Mouse (Mus musculus) kidney, postnatal 14 days (tissue): Measurements from ENCODE around the gene C2cd5.
A peak's percentile ranks its signal among the peaks of the same experiment; 100 is the strongest.

Experiments
- DNase-seq: peaks from one replicate; pipeline ENCODE4 v3.0.0; 2022; ENCODE audit warnings: mixed read lengths

The C2cd5 gene

DNA sequence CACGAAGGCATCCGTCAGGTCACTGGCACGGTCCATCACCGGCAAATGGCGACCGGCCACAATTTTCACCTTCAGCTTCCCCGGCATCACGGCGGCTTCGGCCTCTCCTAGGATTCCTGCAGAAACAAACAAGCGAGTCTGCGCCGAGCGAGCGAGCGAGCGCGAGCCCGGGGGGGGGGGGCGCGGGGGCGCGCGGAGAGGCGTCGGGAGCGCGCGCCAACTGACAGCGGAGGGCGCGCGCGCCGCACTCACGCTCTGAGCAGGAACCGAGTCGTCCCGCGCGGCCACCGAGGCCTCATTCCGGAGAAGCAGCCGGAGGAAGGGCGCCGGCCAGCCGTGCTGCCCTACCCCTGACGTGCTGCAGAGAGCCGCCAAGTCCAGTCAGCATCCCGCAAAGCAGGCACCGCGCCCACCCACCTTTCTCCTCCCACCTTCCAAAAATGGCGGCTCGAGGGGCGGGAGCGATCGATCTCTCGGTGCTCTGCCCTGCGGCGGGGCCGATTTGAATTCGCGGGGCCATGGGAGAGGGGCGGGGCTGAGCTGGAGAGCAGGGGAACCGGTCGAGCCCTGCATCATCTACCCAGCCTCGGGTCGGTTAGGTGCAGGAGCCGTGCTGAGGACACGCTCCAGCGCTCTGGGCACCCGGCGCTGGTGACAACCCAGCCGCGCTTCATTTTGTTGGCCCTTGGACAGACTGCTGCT is at the start of gene C2cd5:
Gene C2cd5 (minus strand): TSS at position 461 of the 702 bp plus-strand sequence.
- DNase-seq, result peak; percentile 98

- peak; percentile 48 for DNase-seq
These were observed 48.9 kb upstream of the C2cd5 start for GRCm38 (mm10) chr6:143148868-143149267.

DNA sequence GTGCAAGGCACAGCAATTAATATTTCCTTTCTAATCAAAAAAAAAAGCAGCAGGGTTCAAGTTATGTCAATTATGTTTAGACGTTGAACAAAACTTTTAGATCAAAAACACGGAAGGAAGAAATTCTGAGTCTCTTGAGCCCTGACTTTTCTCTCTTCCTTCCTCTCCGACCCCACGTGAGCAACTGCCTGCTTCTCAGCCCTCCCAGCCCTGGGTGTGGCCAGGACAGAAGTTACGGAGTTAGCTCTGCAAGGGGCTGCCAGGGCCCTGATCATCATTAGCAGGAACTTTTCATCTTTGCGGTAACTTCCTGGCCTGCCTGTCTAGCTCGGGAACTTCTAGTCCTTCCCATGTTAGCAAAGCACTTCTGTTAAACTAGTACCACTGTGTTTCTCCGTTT is 46.8 kb upstream of the C2cd5 start:
- peak; percentile 62 for DNase-seq

GRCm38 (mm10) chr6:143145051-143145450 is 45.1 kb upstream of the C2cd5 start:
- DNase-seq, result peak; percentile 64

DNA sequence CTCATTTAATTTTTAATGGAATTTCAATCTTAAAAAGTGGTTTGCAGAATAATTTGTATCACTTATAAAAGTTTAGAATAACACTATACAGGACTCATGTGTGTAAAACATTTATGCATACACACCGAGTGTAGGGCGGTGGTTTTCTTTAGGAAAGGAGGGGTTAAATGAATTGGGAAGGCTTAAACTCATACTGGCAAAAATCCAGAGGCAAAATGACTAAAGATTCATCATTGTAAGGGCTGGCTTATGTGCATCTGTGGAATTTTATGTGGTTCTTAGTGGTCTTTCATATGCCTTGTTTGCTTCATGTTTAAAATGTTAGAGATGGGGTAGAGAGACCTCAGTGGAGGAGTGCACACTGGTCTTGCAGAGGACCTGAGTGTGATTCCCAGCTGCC is 44.6 kb upstream of the C2cd5 start:
- DNase-seq, result no peak

DNA sequence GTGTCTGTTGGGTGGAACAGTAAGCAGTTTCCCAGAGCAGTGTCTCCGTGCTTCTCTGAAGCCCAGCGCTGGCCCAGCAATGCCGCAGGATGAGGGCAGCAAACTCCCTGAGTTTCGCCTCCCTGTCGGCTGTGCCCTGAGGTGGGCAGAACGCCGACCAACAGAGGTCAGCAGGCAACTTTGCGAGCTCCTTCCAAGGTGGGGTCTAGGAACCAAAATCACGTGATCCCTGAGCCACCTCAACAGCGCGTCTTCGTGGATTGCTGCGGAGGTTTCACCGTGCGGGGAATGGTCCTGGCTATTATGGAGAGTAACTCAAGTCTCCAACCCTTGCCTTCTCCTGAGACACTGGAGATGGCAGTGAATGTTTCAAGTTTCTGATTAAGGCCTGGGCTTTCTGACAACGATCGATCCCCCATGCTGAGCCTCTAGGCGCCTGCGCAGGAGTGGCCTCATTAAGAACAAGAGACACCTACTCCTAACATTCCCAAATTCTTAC is 43.9 kb upstream of the C2cd5 start:
- DNase-seq, result no peak

GRCm38 (mm10) chr6:143143321-143143720 is 43.4 kb upstream of the C2cd5 start:
- DNase-seq, result no peak

DNA sequence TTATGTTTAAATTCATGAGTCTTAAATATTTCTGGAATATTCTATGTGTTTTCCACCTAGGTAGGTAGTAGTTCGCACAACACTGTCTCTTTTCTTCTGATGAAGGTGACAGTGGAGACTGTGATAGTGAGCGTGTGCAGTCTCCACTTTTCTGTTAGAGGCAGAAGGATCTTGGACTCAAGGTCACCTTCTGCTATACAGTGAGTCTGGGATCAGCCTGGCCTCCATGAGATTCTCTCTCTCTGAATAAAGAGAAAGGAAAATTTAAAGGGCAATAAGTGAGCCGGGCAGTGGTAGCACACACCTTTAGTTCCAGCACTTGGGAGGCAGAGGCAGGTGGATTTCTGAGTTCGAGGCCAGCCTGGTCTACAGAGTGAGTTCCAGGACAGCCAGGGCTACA is 42.9 kb upstream of the C2cd5 start:
- DNase-seq, result no peak

- DNase-seq, result peak; percentile 67
These were observed 42.0 kb upstream of the C2cd5 start for GRCm38 (mm10) chr6:143141624-143142592.

DNA sequence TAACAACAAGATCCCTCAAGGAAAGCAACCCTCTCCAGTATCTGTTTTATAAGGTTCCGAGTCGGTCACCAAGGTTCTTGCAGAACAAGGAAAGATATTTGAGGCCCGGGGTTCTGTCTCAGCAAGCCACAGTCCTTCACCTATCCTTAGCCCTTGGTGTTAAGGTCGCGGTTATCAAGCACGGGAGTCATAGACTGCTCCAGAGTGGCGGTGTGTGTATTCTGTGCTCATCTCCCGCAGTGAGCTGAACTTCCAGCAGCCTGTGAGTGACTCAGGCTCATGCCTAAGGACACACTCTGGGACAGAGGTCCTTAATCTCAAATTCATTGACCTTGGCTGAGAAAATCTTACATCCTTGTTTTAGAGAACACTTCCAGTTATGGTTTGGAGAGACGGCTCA is 40.9 kb upstream of the C2cd5 start:
- no peak for DNase-seq

DNA sequence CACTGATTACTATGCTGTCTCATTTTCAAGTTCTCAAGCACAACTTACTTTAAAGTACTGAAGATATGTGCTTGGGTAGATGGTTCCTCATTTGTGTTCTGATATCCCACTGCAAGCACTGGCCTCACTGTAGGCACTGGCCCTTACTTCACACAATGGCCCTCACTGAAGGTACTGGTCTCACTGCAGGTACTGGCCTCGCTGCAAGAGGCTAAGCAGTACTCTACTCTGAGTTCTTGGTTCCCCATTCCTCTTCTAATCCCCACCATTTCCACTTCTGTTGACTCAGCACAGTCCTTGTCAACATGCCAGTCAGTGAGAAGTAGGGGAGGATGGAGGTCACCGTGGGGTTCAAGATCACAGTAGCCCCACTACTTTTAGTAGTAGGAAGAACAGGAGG is 39.5 kb upstream of the C2cd5 start:
- DNase-seq, result no peak

- DNase-seq, result no peak
These were observed 37.4 kb upstream of the C2cd5 start for GRCm38 (mm10) chr6:143137341-143137740.

DNA sequence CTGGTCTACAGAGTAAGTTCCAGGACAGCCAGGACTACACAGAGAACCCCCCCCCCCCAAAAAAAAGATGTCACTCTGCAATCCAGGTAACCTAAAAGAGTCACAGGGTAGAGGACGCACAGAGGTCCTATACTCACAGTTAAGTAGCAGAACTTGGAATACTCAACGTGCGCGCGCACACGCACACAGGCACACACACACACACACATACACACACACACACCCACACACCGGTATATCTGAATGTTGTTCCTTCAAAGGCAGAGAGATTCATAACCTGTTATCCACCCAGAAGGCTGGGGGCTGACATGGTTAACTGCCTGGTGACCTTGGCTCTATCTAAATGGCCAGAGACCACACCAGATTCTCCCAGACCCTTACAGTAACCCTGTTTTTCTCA is 36.7 kb upstream of the C2cd5 start:
- no peak for DNase-seq

GRCm38 (mm10) chr6:143135097-143135496 is 35.2 kb upstream of the C2cd5 start:
- no peak for DNase-seq

GRCm38 (mm10) chr6:143133150-143133549 is 33.2 kb upstream of the C2cd5 start:
- DNase-seq, result no peak

DNA sequence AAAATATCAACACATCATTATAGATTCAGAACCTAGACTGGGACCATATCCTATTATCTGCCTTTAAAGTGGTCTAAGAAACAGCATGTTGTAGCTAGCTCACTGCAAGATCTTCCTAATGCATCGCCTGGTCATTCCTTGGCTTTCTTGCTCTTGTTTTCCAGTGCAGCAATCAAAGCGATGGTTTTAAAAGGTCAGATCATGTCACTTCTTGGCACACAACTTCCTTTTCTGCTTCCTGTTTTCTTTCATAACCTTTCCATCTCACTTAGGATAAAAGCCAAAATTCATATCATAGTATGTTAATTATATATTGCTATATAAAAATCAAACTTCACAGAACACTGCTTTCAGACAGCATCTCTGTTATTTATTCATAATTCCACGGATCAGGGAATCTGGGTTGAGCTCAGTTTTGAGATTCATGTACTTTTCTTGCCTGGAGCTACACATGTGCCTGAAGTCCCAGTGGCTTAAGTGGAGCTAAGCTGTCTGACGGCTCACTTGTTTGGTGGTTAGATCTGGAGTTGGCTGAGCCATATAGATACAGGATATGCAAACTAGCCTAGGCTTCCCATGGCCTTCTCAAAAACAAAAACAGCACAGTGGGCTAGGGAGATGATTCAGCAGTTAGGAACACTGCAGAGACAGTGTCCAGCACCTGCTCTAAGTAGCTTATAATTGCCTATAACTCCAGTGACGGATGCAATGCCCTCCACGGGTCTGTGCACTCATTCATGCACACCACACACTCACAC is 32.1 kb upstream of the C2cd5 start:
- no peak for DNase-seq

GRCm38 (mm10) chr6:143130411-143130810 is 30.5 kb upstream of the C2cd5 start:
- no peak for DNase-seq

DNA sequence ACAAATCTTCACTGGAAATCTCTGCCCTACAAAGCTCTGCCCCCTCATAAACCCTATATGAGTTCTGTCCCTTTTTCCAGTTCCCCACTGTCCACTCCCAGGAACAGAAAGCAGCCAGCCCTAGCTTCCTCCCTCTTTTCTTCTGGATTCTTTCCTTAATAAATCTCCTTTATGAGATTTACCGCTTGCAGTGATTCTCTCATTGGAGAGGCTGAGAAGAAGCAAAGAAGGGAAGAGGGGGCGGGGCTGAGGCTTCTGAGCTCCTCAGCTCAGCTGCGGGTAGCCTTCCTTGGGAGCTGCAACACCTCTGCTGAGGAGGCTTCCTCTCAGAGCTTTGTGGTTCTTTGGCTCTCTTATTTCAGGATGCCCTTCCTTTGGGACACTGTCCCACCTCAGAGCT is 30.0 kb upstream of the C2cd5 start:
- no peak for DNase-seq

DNA sequence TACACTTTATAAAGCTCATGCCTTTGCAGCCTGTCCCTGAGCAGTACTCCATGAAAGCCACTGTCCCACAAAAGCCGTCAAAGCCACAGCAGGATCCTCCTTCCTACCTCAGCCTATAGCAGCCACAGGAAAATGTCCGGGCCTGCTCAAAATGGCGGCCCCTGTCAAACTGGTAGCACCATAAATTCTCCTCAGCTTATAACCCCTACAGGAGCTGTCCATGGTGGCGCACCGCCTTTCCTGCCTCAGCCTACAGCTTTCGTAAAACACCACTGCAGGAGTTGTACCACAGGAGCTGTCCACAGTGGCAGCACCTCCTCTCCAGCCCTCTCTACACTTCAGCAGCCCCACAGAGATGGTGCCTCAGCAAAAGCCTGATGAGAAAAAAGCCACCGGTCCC is 29.5 kb upstream of the C2cd5 start:
- no peak for DNase-seq

- DNase-seq, result no peak
These were observed 25.8 kb upstream of the C2cd5 start for GRCm38 (mm10) chr6:143125721-143126120.

DNA sequence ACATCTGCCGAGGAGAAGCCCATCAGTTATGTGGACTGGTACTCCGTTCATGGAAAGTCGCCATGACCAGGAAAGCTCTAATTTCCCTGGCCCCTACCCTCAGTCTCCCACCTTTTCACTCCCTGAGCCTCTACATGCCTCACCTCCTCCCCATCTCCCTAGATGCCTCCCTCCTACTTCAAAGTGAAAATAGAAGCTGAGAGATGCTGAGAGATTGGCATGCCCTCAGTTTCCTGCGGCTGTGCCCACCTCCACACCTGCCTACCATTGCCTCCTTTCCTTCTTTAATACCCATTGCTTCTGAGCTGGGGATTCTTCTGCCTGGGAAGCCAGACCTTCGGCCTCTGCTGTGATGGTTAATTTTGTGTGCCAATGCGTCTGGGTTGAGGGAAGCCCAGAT is 19.4 kb upstream of the C2cd5 start:
- DNase-seq, result no peak

DNA sequence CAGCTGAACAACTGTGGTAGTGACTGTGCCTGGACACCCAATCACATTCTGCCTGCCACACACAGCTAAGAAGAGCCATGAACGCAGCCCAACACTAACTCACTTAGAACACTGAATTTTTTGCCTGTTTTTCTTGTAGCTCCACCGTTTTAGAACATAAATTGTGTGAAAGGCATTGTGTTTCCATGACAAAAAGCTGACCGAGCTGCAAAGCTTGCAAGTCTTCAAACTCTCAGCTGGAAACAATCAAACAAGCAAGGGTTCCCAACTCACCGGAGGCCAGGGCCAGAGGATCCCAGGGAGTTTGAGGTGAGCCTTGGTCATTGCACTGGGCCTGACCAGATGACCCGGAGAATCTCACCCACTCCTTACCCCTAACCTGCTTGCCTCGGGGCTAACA is 16.8 kb upstream of the C2cd5 start:
- DNase-seq, result no peak

DNA sequence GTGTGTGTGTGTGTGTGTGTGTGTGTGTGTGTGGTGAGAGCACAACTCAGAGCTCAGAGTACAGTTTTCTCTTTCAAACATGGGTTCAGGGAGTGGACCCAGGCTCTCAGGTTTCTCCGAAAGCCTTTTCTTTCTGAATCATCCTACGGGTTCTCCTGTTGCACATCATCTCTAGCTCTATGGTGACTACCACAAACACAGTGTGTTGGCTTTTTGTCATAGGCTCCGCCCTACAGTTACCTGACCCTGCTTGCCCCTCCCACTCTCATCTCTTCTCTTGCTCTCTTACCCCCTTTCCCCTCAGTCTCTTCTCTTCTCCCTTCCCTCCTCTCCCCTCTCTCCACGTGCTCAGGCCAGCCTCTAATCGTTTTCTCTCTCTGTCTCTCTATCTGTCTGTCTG is 15.6 kb upstream of the C2cd5 start:
- no peak for DNase-seq
